Mouse (Mus musculus) liver, embryonic 15.5 days (tissue): Measurements from ENCODE around the gene Rhoq. TPM values are rescaled to one million over a fixed set of nuclear protein-coding genes. Genes with fewer than 3 reads are reported as not detected.

Experiments used
- ATAC-seq: fragments of 200-750 bp; cut with Nextera tagmentation; 2 replicates; pipeline ENCODE4 v1.8.0; 2017; ENCODE audit warnings: moderate number of reproducible peaks, mild to moderate bottlenecking, moderate library complexity; ENCODE audit not compliant: insufficient read depth
- H3K27ac ChIP-seq: fragments of 300-500 bp; sonication (generic); replicated peaks from 2 replicates; pipeline ENCODE4 v1.5.1; 2015; ENCODE audit warnings: mild to moderate bottlenecking, inconsistent platforms
- H3K27me3 ChIP-seq: fragments of 300-500 bp; sonication (generic); 2 replicates; pipeline ENCODE4 v1.6.1; 2015; ENCODE audit warnings: mild to moderate bottlenecking, inconsistent platforms
- H3K36me3 ChIP-seq: fragments of 300-500 bp; sonication (generic); replicated peaks from 2 replicates; pipeline ENCODE4 v1.6.1; 2015; ENCODE audit warnings: moderate library complexity, mild to moderate bottlenecking, inconsistent platforms
- H3K4me1 ChIP-seq: fragments of 300-500 bp; sonication (generic); replicated peaks from 2 replicates; pipeline ENCODE4 v1.6.1; 2015; ENCODE audit warnings: inconsistent platforms
- H3K4me2 ChIP-seq: fragments of 300-500 bp; sonication (generic); 2 replicates; pipeline ENCODE4 v1.6.1; 2015; ENCODE audit warnings: moderate library complexity, mild to moderate bottlenecking, inconsistent platforms
- H3K4me3 ChIP-seq: fragments of 300-500 bp; sonication (generic); replicated peaks from 2 replicates; pipeline ENCODE4 v1.5.1; 2015; ENCODE audit warnings: mild to moderate bottlenecking, inconsistent platforms
- H3K9ac ChIP-seq: fragments of 300-500 bp; sonication (generic); 2 replicates; pipeline ENCODE4 v1.6.1; 2015; ENCODE audit warnings: moderate library complexity, mild to moderate bottlenecking, inconsistent platforms
- H3K9me3 ChIP-seq: fragments of 300-500 bp; sonication (generic); replicated peaks from 2 replicates; pipeline ENCODE4 v1.6.1; 2016; ENCODE audit warnings: inconsistent platforms
- WGBS: fragments of 180-500 bp; shearing (Covaris S2); methylation state at CpG from one replicate; pipeline ENCODE4 v1.1.7; 2015; ENCODE audit warnings: mixed read lengths; ENCODE audit not compliant: insufficient replicate concordance; 5-methylcytosine and 5-hydroxymethylcytosine counted together
- polyA plus RNA-seq: library from polyadenylated mRNA; unstranded; fragments of >200 nt; fragmentation: Nextera tagmentation; extraction: Ambion mirVana; gene quantifications from 2 replicates; pipeline ENCODE4 v1.2.1, GENCODE M21; 2015

Rhoq gene
- polyA plus RNA-seq, 1 experiment from 2014 or later = 1.4 TPM

DNA sequence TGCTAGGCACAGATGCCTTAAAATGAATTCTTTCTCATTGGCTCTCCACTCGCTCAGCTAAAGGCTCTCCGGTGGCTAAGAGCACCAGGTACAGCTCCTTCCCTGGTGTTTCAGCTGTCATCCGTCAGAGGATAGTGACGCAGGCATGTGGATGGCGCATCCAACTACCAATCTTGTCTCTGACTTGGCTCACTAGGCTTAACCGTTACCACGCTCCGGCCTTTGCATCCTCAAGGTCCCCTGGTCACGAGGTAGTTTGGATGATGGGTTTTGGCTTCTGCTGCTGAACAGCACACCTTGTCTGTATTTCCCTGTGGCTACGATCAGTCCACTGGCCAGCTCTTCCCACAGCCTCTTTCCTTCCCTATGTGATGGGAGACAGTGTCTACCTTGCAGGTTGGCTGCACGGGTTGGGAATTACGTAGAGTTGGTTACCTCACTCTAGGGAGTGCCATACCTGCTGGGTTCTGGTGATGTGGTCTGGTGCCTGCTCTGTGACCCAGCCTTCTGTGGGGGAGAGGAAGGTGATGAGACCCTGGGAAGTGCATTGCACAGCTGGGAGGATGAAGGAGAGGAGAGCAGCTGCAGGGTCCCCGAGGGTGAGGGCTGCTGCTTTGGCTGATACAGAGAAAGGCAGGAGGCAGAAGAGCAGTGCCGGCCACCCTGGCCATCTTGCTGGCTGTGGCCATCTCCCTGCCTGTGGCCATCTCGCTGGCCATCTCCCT, 7.3 kb downstream of the Rhoq start:
- no peak overlapping the region for H3K4me2 ChIP-seq
- no peaks in the 10 kb centered on the region for H3K36me3 ChIP-seq
- H3K4me3 ChIP-seq = no peak overlapping the region
- no peaks in the 10 kb centered on the region for H3K9me3 ChIP-seq
- H3K9ac ChIP-seq = no peak overlapping the region
- no peak overlapping the region for H3K27ac ChIP-seq
- H3K4me1 ChIP-seq = peaks cover 11% of the 10 kb centered on the region
- WGBS = 75% methylated on average over 15 of the region's 15 CpGs
- ATAC-seq = no peak
- peaks cover 1% of the 10 kb centered on the region; the same call in 1 of the 2 replicates for H3K27me3 ChIP-seq

DNA sequence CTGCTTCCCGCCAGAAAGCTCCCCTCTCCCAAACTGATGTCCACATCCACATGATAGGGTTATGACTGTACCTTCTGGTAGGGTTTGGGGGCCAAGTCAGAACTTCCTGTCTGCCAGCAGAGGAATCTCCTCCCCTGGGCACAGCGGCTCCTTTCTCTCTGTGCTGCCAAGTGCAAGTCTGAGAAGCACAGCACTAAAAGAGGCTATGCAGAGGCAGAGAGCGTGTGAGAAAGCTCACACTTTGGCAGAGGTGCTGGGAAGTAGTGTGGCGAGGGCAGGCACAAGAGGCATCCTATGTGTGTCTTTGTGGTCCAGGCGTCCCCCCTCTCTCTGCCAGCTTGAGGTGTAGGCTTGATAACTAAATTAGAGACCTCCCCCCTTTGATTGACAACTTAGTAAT, 8.2 kb downstream of the Rhoq start:
- H3K9me3 ChIP-seq = no peaks in the 10 kb centered on the region
- no peak overlapping the region for H3K27ac ChIP-seq
- no peak overlapping the region for H3K4me3 ChIP-seq
- no peak for ATAC-seq
- H3K27me3 ChIP-seq = no peaks in the 10 kb centered on the region
- no peak overlapping the region for H3K4me2 ChIP-seq
- H3K36me3 ChIP-seq = no peaks in the 10 kb centered on the region
- H3K4me1 ChIP-seq = peaks cover 11% of the 10 kb centered on the region
- H3K9ac ChIP-seq = no peak overlapping the region
- 56% methylated on average over 5 of the region's 5 CpGs for WGBS

DNA sequence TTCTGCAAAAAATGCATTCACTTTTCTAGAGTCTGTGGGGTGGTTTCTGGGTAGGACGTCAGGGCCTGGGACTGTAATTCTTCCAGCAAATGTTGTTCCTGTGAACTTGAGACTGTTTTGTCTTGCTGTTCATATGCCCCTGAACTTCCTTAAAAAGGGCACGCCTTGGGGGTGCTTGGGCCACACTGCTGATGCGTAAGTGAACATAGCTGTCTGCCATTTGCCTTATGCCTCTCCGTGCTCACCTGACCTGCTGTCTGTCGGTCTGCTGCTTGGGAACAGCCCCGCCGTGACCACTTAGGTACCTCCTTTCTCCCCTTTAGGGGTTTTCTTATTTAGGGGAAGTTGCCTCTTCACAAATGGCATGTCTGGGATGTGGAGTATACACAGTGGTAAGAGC, 9.0 kb downstream of the Rhoq start:
- no peaks in the 10 kb centered on the region for H3K36me3 ChIP-seq
- no peak overlapping the region for H3K4me2 ChIP-seq
- no peaks in the 10 kb centered on the region for H3K9me3 ChIP-seq
- no peak for ATAC-seq
- peaks cover 11% of the 10 kb centered on the region for H3K4me1 ChIP-seq
- H3K4me3 ChIP-seq = no peak overlapping the region
- WGBS = 66% methylated on average over 7 of the region's 7 CpGs
- no peaks in the 10 kb centered on the region for H3K27me3 ChIP-seq
- H3K27ac ChIP-seq = no peak overlapping the region
- H3K9ac ChIP-seq = no peak overlapping the region

DNA sequence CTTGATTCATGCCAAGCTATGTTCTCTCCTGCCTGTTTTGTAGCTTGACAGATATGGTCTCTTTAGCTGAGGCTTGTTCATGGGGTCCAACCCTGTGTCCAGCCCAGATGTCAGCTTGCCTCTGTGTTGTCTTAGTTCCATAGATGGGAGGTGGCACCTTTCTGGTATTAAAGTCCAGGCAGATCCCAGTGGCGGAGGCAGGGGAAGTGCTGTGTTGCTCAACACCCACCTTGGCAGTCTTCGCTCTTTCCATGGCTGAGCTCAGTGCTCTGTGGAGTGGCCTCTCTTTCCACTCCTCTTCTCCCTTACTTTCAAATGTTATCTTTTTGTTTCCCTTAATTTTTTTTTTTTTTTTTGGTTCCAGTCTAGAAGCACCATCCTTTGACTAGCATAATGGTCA, 10.2 kb downstream of the Rhoq start:
- Histone ChIP-seq H3K4me3 (no peak overlapping the region), H3K27ac (no peak overlapping the region), H3K4me2 (no peak overlapping the region), H3K9me3 (no peaks in the 10 kb centered on the region), H3K36me3 (no peaks in the 10 kb centered on the region), H3K9ac (no peak overlapping the region), H3K27me3 (no peaks in the 10 kb centered on the region), H3K4me1 (peaks cover 11% of the 10 kb centered on the region)
- 70% methylated on average over 2 of the region's 2 CpGs for WGBS
- ATAC-seq = peak; percentile 28; the same call in 1 of the 2 replicates

DNA sequence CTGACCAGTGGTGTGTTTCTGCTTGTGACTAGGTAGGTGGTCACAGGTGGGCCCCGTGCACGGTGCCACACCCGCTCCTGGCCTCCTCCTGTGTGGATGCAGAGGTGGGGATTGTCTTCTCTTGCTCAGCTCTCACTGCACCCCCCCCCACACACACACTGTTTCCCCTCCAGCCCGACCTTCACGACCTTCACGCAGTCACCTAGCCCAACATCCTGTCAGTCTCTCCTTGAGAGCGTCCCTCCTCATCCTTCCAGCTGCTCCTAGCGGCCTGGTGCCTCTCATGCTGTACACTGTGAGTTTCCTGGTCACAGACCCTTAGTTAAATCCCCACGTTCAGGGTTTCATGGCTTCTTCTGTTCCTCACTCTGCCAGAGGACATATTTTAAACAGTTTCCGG, 13.5 kb downstream of the Rhoq start:
- Histone ChIP-seq H3K36me3 (no peaks in the 10 kb centered on the region), H3K9me3 (no peaks in the 10 kb centered on the region), H3K27ac (no peak overlapping the region), H3K4me3 (no peak overlapping the region), H3K4me1 (peaks cover 4% of the 10 kb centered on the region; the same call in 1 of the 2 replicates), H3K9ac (no peak overlapping the region), H3K27me3 (no peaks in the 10 kb centered on the region), H3K4me2 (no peak overlapping the region)
- ATAC-seq = no peak
- 57% methylated on average over 10 of the region's 10 CpGs for WGBS

DNA sequence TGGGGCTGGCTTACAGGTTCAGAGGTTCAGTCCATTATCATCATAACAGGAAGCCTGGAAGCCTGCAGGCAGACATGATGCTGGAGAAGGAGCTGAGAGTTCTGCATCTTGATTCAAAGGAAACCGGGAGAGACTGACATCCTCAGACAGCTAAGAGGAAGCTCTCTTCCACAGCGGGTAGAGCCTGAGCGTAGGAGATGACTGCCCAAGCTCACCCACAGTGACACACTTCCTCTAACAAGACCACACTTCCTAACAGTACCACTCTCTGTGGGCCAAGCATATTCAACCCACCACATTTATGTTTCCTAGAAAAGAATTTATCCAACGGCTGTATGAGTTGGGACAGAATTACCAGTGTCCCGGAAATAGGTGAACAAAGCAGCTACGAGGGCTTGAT, 15.6 kb downstream of the Rhoq start:
- ATAC-seq = no peak
- Histone ChIP-seq H3K27me3 (no peaks in the 10 kb centered on the region), H3K4me3 (no peak overlapping the region), H3K4me2 (no peak overlapping the region), H3K9me3 (no peaks in the 10 kb centered on the region), H3K36me3 (no peaks in the 10 kb centered on the region), H3K4me1 (peaks cover 5% of the 10 kb centered on the region; the same call in 1 of the 2 replicates), H3K9ac (no peak overlapping the region), H3K27ac (no peak overlapping the region)
- WGBS = 44% methylated on average over 6 of the region's 6 CpGs

DNA sequence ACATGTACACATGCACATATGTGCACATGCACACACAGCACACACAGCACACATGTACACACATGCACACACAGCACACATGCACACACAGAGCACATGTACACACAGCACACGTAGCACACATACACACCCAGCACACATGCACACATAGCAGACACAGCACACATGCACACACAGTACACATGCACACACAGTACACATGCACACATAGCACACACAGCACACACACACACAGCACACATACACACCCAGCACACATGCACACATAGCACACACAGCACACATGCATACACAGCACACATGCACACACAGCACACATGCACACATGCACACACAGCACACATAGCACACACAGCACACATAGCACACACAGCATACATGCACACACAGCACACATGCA, 18.3 kb downstream of the Rhoq start:
- Histone ChIP-seq H3K9me3 (no peaks in the 10 kb centered on the region), H3K36me3 (no peaks in the 10 kb centered on the region), H3K4me2 (no peak overlapping the region), H3K27ac (no peak overlapping the region), H3K9ac (no peak overlapping the region), H3K27me3 (no peaks in the 10 kb centered on the region), H3K4me3 (no peak overlapping the region), H3K4me1 (peaks cover 5% of the 10 kb centered on the region; the same call in 1 of the 2 replicates)
- WGBS = 78% methylated on average over 1 of the region's 1 CpGs
- ATAC-seq = no peak

DNA sequence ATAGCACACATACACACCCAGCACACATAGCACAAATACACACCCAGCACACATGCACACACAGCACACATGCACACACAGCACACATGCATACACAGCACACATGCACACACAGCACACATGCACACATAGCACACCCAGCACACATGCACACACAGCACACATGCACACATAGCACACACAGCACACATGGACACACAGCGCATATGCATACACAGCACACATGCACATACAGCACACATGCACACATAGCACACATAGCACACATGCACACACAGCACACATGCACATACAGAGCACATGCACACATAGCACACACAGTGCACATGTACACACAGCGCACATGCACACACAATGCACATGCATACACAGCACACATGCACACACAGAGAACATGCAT, 18.8 kb downstream of the Rhoq start:
- ATAC-seq = no peak
- no peak overlapping the region for H3K27ac ChIP-seq
- H3K27me3 ChIP-seq = no peaks in the 10 kb centered on the region
- no peak overlapping the region for H3K4me2 ChIP-seq
- no peak overlapping the region for H3K9ac ChIP-seq
- H3K4me1 ChIP-seq = peaks cover 5% of the 10 kb centered on the region; the same call in 1 of the 2 replicates
- no peaks in the 10 kb centered on the region for H3K9me3 ChIP-seq
- no peak overlapping the region for H3K4me3 ChIP-seq
- WGBS = 77% methylated on average over 2 of the region's 2 CpGs
- H3K36me3 ChIP-seq = no peaks in the 10 kb centered on the region

DNA sequence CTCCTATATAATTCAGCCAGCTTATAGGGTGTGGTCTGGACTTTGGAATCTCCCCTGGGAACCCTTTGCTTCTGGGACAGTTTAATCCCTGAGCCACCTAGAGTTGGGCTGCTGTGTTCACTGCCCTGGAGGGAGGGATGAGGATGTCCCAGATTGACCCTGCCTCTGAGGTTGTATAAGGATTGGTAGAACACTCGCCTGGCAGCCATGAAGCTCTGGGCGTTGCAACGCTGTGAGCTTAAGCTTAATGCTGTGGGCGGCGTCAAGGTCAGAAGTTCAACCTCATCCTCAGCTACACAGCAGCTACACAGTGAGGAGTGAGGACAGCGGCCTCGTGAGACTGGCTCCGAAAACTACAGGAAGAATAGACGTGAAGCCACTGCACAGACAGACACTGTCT, 19.6 kb downstream of the Rhoq start:
- Histone ChIP-seq H3K27ac (no peak overlapping the region), H3K4me3 (no peak overlapping the region), H3K4me2 (no peak overlapping the region), H3K9me3 (no peaks in the 10 kb centered on the region), H3K36me3 (no peaks in the 10 kb centered on the region), H3K4me1 (peaks cover 5% of the 10 kb centered on the region; the same call in 1 of the 2 replicates), H3K27me3 (no peaks in the 10 kb centered on the region), H3K9ac (no peak overlapping the region)
- 78% methylated on average over 9 of the region's 9 CpGs for WGBS
- no peak for ATAC-seq

DNA sequence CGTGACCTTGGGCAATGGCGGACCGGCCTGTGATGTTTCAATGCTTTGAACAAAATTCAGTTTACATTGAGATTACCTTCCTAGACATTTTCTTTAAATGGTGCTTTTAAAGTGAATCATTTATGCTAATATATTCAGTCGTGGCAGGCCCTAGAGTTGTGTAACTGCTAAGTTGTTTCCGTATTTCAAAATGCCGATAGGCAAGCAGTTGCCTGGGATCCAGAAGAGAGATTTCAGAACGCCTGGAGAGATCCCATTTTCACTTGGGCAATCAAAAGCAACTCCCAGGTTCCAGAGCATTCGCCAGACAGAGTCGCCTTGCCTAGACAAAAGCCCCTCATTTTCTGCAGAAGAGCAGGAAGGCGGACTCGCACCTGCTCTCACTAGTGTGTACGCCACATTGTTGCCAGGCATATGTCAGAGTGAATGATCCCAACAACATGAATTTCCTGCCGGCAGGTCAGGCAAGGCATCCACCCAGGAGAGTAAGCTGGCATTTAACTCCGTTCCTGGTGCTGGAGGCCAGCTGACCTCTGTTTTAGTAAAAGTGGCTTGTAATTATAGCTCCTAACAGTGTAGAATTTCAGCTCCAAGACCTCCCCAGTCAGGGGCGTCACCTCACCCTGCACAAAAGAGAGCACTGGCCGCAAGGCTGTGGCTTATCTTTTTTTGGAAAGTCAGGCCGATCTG, 23.7 kb downstream of the Rhoq start:
- H3K9me3 ChIP-seq = no peaks in the 10 kb centered on the region
- 59% methylated on average over 17 of the region's 17 CpGs for WGBS
- peaks cover 5% of the 10 kb centered on the region; the same call in 1 of the 2 replicates for H3K4me1 ChIP-seq
- no peaks in the 10 kb centered on the region for H3K36me3 ChIP-seq
- H3K9ac ChIP-seq = no peak overlapping the region
- no peak overlapping the region for H3K27ac ChIP-seq
- ATAC-seq = no peak
- no peaks in the 10 kb centered on the region for H3K27me3 ChIP-seq
- no peak overlapping the region for H3K4me2 ChIP-seq
- H3K4me3 ChIP-seq = no peak overlapping the region

DNA sequence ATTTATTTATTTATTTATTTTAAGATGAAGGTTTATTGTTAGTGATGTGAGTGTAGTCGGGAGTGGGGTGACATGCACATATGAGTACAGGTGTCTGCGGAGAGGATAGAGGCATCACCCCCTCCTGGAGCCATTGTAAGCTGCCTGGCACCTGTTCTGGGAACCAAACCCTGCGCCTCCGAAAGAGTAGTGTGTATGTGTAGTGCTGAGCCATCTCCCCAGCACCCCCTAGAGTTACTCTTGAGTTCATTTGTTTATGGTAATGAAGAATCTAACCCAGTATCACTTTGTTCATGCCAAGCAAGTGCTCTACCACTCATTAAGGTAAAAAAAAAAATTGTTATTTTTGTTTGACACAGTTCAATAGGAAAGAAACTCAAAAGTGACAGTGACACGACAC, 25.3 kb downstream of the Rhoq start:
- Histone ChIP-seq H3K9ac (no peak overlapping the region), H3K4me3 (no peak overlapping the region), H3K27ac (no peak overlapping the region), H3K9me3 (no peaks in the 10 kb centered on the region), H3K4me1 (no peaks in the 10 kb centered on the region), H3K4me2 (no peak overlapping the region), H3K36me3 (no peaks in the 10 kb centered on the region), H3K27me3 (no peaks in the 10 kb centered on the region)
- WGBS = 69% methylated on average over 5 of the region's 5 CpGs
- ATAC-seq = no peak
